In the genomic region with DNA sequence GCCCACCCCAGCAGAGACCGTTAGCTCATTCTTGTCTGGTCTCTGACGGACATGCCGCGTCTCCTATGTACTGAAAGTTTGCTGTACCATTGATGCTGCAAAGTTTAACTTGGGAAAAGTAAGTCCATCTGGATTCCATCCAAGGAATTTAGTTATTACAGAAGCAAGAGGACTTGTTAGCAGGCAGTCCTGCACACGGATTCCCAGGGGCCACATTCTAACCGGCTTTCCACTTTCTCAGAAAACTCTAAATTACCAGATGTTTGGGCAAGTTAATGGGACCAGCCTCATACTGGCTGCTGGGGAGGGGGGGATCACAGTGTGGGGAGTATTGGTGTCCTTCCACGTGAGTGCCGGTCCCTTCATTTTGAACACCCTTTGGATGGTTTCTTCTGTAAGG, we compare ENCODE assay signal across 11 mouse cellular contexts. TPM values are rescaled to one million over a fixed set of nuclear protein-coding genes. Genes with fewer than 3 reads are reported as not detected.
DNase-seq lines count a peak whose midpoint lies in the region; ATAC-seq and TF ChIP-seq lines count a peak whose summit lies in the region.
"Had no signal": no experiment of that assay in that cellular context is flagged by ENCODE, and none has a peak within 500 bp of the region (broad histone marks: within the 10 kb centered on the region; RNA-seq: fewer than 3 reads in every experiment).

No protein-coding gene starts in this region.

- 0 out of 2 replicates have a peak overlapping the region, but pooled peaks have one; percentile 1 for H3K4me2 ChIP-seq in heart, embryonic 14.5 days (ENCODE audit: low read length)
- 0 out of 2 replicates have a peak overlapping the region, but pooled peaks have one; percentile 20 for H3K4me2 ChIP-seq in lung, postnatal 0 days (replicated peaks; ENCODE audit: low read depth, low read length)
- H3K4me2 ChIP-seq in intestine, embryonic 16.5 days (ENCODE audit: low read depth, low read length) = 0 out of 2 replicates have a peak overlapping the region, but pooled peaks have one; percentile 11
- H3K4me2 ChIP-seq in stomach, embryonic 16.5 days (ENCODE audit: low read depth, low read length) = peak overlapping the region; percentile 23
- H3K4me2 ChIP-seq: hindbrain, embryonic 15.5 days had no signal

- no peak for ATAC-seq in heart, embryonic 14.5 days (ENCODE audit: insufficient number of reproducible peaks, insufficient read depth, low FRiP score, low read depth)
- 0 out of 2 replicates have a peak, but pooled peaks have one; percentile 12 for ATAC-seq in lung, postnatal 0 days
- no peak for ATAC-seq in intestine, embryonic 16.5 days
- no peak for ATAC-seq in stomach, embryonic 16.5 days (ENCODE audit: insufficient read depth, low FRiP score)

- no peak overlapping the region for H3K4me3 ChIP-seq in heart, embryonic 14.5 days (ENCODE audit: control insufficient read depth in 1 of 2, insufficient read depth in 1 of 2, low read depth in 1 of 2, low read length in 2 of 2)
- H3K4me3 ChIP-seq in lung, postnatal 0 days (ENCODE audit: low read depth, low read length) = no peak overlapping the region
- H3K4me3 ChIP-seq in intestine, embryonic 16.5 days (ENCODE audit: low read length) = no peak overlapping the region
- H3K4me3 ChIP-seq in stomach, embryonic 16.5 days (replicated peaks; ENCODE audit: low read length) = no peak overlapping the region
- H3K4me3 ChIP-seq: hindbrain, embryonic 15.5 days had no signal

- peak overlapping the region; percentile 71 to 78 for H3K27ac ChIP-seq in heart, embryonic 14.5 days (replicated peaks in 1 of 2; ENCODE audit: control insufficient read depth in 1 of 2, insufficient read depth in 1 of 2, low read depth in 2 of 2, low read length in 2 of 2)
- H3K27ac ChIP-seq in lung, postnatal 0 days (ENCODE audit: low read length) = peak overlapping the region; percentile 66
- peak overlapping the region; percentile 87 for H3K27ac ChIP-seq in intestine, embryonic 16.5 days (ENCODE audit: low read length)
- peak overlapping the region; percentile 98 for H3K27ac ChIP-seq in stomach, embryonic 16.5 days (ENCODE audit: low read length)

- no peak for TF ChIP-seq CTCF in lung, postnatal 0 days (IDR thresholded peaks at IDR 0.05)

- no peaks in the 10 kb centered on the region for H3K27me3 ChIP-seq in heart, embryonic 14.5 days (ENCODE audit: control insufficient read depth, insufficient read depth, low read length)
- H3K27me3 ChIP-seq in lung, postnatal 0 days (replicated peaks; ENCODE audit: insufficient read depth, low read length) = no peaks in the 10 kb centered on the region
- no peaks in the 10 kb centered on the region for H3K27me3 ChIP-seq in intestine, embryonic 16.5 days (replicated peaks; ENCODE audit: control insufficient read depth, insufficient read depth, low read length)
- H3K27me3 ChIP-seq in stomach, embryonic 16.5 days (ENCODE audit: control insufficient read depth, insufficient read depth, low read length) = no peaks in the 10 kb centered on the region
- H3K27me3 ChIP-seq: hindbrain, embryonic 15.5 days had no signal

- no peak for DNase-seq in heart, adult 8-10 months (ENCODE audit: low spot score)
- peak; percentile 43 for DNase-seq in lung, postnatal 0 days (ENCODE audit: low spot score)
- DNase-seq in lung, postnatal 14 days = no peak
- no peak for DNase-seq in spleen, postnatal 36 days (ENCODE audit: low spot score in 2 of 2)
- no peak for DNase-seq in right cerebral cortex, postnatal 36 days (ENCODE audit: low spot score in 2 of 2)
- DNase-seq: cerebellum, adult 9-10 months had no signal

- peaks cover 25 to 40% of the 10 kb centered on the region in 2 experiments for H3K4me1 ChIP-seq in heart, embryonic 14.5 days (ENCODE audit: control insufficient read depth in 2 of 2, insufficient read depth in 2 of 2, low read length in 2 of 2)
- 0 out of 2 replicates have a peak, but pooled peaks cover 5% of the 10 kb centered on the region for H3K4me1 ChIP-seq in lung, postnatal 0 days (ENCODE audit: insufficient read depth, low read depth, low read length)
- H3K4me1 ChIP-seq in intestine, embryonic 16.5 days (ENCODE audit: control insufficient read depth, insufficient read depth, low read length) = peaks cover 25% of the 10 kb centered on the region
- H3K4me1 ChIP-seq in stomach, embryonic 16.5 days (ENCODE audit: control insufficient read depth, insufficient read depth, low read length) = peaks cover 29% of the 10 kb centered on the region

- peaks cover 67% of the 10 kb centered on the region for H3K36me3 ChIP-seq in heart, embryonic 14.5 days (ENCODE audit: control insufficient read depth, insufficient read depth, low read length)
- peaks cover 44% of the 10 kb centered on the region; the same call in 1 of the 2 replicates for H3K36me3 ChIP-seq in lung, postnatal 0 days (ENCODE audit: insufficient read depth, low read length)
- H3K36me3 ChIP-seq in intestine, embryonic 16.5 days (ENCODE audit: control insufficient read depth, insufficient read depth, low read length) = peaks cover 16% of the 10 kb centered on the region
- peaks cover 27% of the 10 kb centered on the region for H3K36me3 ChIP-seq in stomach, embryonic 16.5 days (ENCODE audit: control insufficient read depth, insufficient read depth, low read length)

- H3K9me3 ChIP-seq in heart, embryonic 14.5 days (ENCODE audit: control insufficient read depth, low read length) = no peaks in the 10 kb centered on the region
- H3K9me3 ChIP-seq in lung, postnatal 0 days (ENCODE audit: low read length) = no peaks in the 10 kb centered on the region
- no peaks in the 10 kb centered on the region for H3K9me3 ChIP-seq in intestine, embryonic 16.5 days (ENCODE audit: control insufficient read depth, low read length)
- H3K9me3 ChIP-seq in stomach, embryonic 16.5 days (replicated peaks; ENCODE audit: control insufficient read depth, low read length) = no peaks in the 10 kb centered on the region
- H3K9me3 ChIP-seq: hindbrain, embryonic 15.5 days had no signal

- TF ChIP-seq EP300 in lung, postnatal 0 days (IDR thresholded peaks at IDR 0.05) = no peak

- WGBS in heart, embryonic 14.5 days = 67% methylated on average over 8 of the region's 8 CpGs
- 63% methylated on average over 8 of the region's 8 CpGs for WGBS in lung, postnatal 0 days
- 65% methylated on average over 8 of the region's 8 CpGs for WGBS in intestine, embryonic 16.5 days
- 48% methylated on average over 8 of the region's 8 CpGs for WGBS in stomach, embryonic 16.5 days

- H3K9ac ChIP-seq in heart, embryonic 14.5 days (ENCODE audit: low read length) = peak overlapping the region; percentile 2; the same call in 1 of the 2 replicates
- H3K9ac ChIP-seq in lung, postnatal 0 days (replicated peaks; ENCODE audit: low read depth) = no peak overlapping the region
- no peak overlapping the region for H3K9ac ChIP-seq in intestine, embryonic 16.5 days (ENCODE audit: low read depth, low read length)
- peak overlapping the region; percentile 34; the same call in 1 of the 2 replicates for H3K9ac ChIP-seq in stomach, embryonic 16.5 days (ENCODE audit: low read length)
- H3K9ac ChIP-seq: hindbrain, embryonic 15.5 days had no signal

RNA-seq across cellular contexts. Expression of gene Cd164l2, which starts 26.0 kb away (rescaled TPM):
- 0.42 and 0.82 TPM in 2 replicates for polyA plus RNA-seq in heart, embryonic 14.5 days (2014; fragmentation: Nextera tagmentation; extraction: Ambion mirVana)
- not detected for total RNA-seq in heart, adult 8-10 months (2022)
- 8.7 and 10.3 TPM in 2 replicates for polyA plus RNA-seq in lung, postnatal 0 days (2015; fragmentation: Nextera tagmentation; extraction: Ambion mirVana)
- polyA plus RNA-seq in intestine, embryonic 16.5 days (2015; fragmentation: Nextera tagmentation; extraction: Ambion mirVana) = 1.6 and 2.0 TPM in 2 replicates
- 9.2 and 9.5 TPM in 2 replicates for polyA plus RNA-seq in stomach, embryonic 16.5 days (2015; fragmentation: Nextera tagmentation; extraction: Ambion mirVana)
- total RNA-seq: megakaryocyte, adult 5-6 weeks had no signal

RNA-seq across cellular contexts. Expression of gene Gpr3, which starts 26.4 kb away (rescaled TPM):
- 0.20 and 0.58 TPM in 2 replicates for polyA plus RNA-seq in heart, embryonic 14.5 days (2014; fragmentation: Nextera tagmentation; extraction: Ambion mirVana)
- total RNA-seq in heart, adult 8-10 months (2022) = not detected
- not detected in 2 replicates for polyA plus RNA-seq in lung, postnatal 0 days (2015; fragmentation: Nextera tagmentation; extraction: Ambion mirVana)
- 0.05 and 0.24 TPM in 2 replicates for polyA plus RNA-seq in intestine, embryonic 16.5 days (2015; fragmentation: Nextera tagmentation; extraction: Ambion mirVana)
- 0.12 TPM in 1 of 2 replicates, not detected in the other for polyA plus RNA-seq in stomach, embryonic 16.5 days (2015; fragmentation: Nextera tagmentation; extraction: Ambion mirVana)
- total RNA-seq: megakaryocyte, adult 5-6 weeks had no signal

RNA-seq across cellular contexts. Expression of gene Map3k6, which starts 54.7 kb away (rescaled TPM):
- 1.6 and 2.3 TPM in 2 replicates for polyA plus RNA-seq in heart, embryonic 14.5 days (2014; fragmentation: Nextera tagmentation; extraction: Ambion mirVana)
- 10 to 100 TPM; 14.8 to 21.8 (median 16.3) TPM for total RNA-seq in heart, adult 8-10 months (2022)
- polyA plus RNA-seq in lung, postnatal 0 days (2015; fragmentation: Nextera tagmentation; extraction: Ambion mirVana) = 7.8 and 18.7 TPM in 2 replicates
- 2.4 and 2.8 TPM in 2 replicates for polyA plus RNA-seq in intestine, embryonic 16.5 days (2015; fragmentation: Nextera tagmentation; extraction: Ambion mirVana)
- 17.1 and 21.0 TPM in 2 replicates for polyA plus RNA-seq in stomach, embryonic 16.5 days (2015; fragmentation: Nextera tagmentation; extraction: Ambion mirVana)

RNA-seq across cellular contexts. Expression of gene Wasf2, which starts 55.6 kb away (rescaled TPM):
- polyA plus RNA-seq in heart, embryonic 14.5 days (2014; fragmentation: Nextera tagmentation; extraction: Ambion mirVana) = 50.7 and 68.6 TPM in 2 replicates
- total RNA-seq in heart, adult 8-10 months (2022) = 10 to 100 TPM; 64.1 to 87.2 (median 71.5) TPM
- 149 and 153 TPM in 2 replicates for polyA plus RNA-seq in lung, postnatal 0 days (2015; fragmentation: Nextera tagmentation; extraction: Ambion mirVana)
- 76.9 and 81.9 TPM in 2 replicates for polyA plus RNA-seq in intestine, embryonic 16.5 days (2015; fragmentation: Nextera tagmentation; extraction: Ambion mirVana)
- polyA plus RNA-seq in stomach, embryonic 16.5 days (2015; fragmentation: Nextera tagmentation; extraction: Ambion mirVana) = 84.3 and 98.6 TPM in 2 replicates

Comparison
In these comparisons a context has a peak if more than half of its experiments do, and no peak if none do; other contexts are left out.
1. H3K9ac ChIP-seq: peak in heart, embryonic 14.5 days (single experiment) and stomach, embryonic 16.5 days (single experiment); none in lung, postnatal 0 days (single experiment) and intestine, embryonic 16.5 days (single experiment).
2. Peak in every context shown above with its lines, with median percentiles within 50 percentile points of each other: H3K27ac ChIP-seq and H3K4me2 ChIP-seq.